Mouse (Mus musculus) activated CD4-positive, CD25-positive, alpha-beta regulatory T cell (primary cell): Measurements from ENCODE around the gene Olfr71. TPM values are rescaled to one million over a fixed set of nuclear protein-coding genes. Genes with fewer than 3 reads are reported as not detected.

Experiments used
- polyA plus RNA-seq, 2 experiments: library from polyadenylated mRNA; unstranded; fragments of 100-300 nt; shearing (Covaris generic); gene quantifications; one replicate each; pipeline ENCODE4 v1.2.1; 2017

Olfr71 gene
- under 1 TPM in 1 of 2 experiments, not detected in 1; 0.18 TPM for polyA plus RNA-seq

DNA sequence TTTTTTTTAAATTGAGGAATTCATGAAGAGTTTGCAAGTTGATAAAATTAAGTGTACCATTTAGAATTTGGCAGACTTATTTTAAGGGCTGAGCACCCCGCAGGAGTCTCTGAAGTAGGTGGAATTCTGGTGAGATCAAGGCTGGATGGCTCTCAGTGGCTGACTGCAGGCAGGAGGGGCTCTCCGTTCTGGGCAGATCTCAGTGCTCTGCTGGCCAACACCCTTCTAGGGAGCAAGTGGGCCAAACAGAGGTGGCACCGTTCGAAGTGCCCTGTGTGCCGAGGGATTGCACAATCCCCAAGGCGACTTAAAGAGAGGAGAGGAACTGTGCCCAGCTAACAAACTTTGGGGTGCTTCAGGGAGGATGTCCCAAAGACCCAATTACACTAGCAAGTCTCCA lies at the start of gene Olfr71:
Gene Olfr71 (minus strand): TSS at position 387 of the 400 bp plus-strand sequence.

DNA sequence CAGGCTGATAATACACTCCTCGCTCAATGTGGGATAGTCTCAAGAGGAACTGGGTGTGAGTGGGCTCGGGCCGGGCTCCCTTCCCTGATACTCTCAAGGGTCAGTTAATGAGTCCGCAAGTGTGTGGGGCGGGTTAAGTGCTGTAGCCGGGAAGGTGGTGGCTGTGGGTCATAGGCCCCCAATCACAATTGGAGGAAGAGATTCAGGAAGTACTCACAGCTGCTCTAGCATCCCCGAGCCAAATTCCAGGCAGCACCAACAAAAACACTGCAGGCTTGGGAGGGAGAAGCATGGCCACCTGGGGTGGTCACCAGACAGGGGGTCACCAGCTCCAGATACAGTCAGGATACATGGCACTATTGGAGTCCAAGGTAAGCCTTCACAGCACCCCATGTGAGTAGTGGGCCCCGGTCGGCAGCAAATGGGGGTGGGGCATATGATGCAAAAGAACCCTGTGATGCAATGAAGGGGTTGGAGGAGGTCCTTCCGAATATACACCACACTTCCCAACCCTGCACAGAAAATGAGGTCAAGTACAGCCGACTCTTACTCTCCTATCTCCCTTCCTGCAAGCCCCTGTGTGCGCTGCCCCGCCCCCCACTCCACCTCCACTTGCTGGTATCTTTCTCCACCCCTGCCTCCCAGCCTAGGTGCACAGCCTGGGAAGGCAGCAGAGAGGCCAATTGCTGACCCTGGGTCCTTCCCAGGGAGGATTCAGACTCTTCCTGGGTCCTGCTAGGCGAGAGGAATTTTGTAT lies 19.9 kb upstream of the Olfr71 start, which contains the start of gene Spaar:
Gene Spaar (plus strand): TSS at position 241 of the 757 bp plus-strand sequence.

GRCm38 (mm10) chr4:43726995-43727394 lies 16.9 kb upstream of the Olfr71 start, which contains the start of gene Hrct1:
Gene Hrct1 (plus strand): TSS chr4:43727188.

DNA sequence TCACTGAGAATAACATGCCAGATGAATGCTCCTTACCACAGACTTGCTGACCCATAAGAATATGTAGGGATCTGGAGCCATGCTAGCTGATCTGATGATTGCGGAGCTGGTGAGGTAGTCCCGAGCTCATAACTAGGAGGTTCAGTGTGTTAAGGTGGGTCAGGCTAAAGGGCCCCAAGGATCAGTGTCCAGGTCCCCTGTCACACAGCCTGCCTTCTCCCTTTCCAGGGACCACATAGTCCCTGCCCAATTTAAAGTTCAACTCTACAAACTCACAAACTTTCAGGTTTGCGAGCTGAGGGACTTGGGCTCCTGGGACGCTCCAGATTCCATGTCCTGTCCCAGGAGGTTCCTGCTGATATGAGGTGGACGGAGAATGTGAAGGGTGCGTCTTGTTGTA lies 9.3 kb downstream of the Olfr71 start, which contains the start of gene Olfr70:
Gene Olfr70 (minus strand): TSS at position 101 of the 400 bp plus-strand sequence.

GRCm38 (mm10) chr4:43668782-43669427 lies 41.1 kb downstream of the Olfr71 start, which contains the start of the genes Tmem8b and Fam221b:
Gene Tmem8b (plus strand): TSS chr4:43668971.
Gene Fam221b (minus strand): TSS chr4:43669145.

GRCm38 (mm10) chr4:43656339-43657109 lies 53.5 kb downstream of the Olfr71 start, which contains the start of gene Hint2:
Gene Hint2 (minus strand): TSS chr4:43656466.

Other genes with a start within 250 kb of the Olfr71 start
- gene Sit1, start 226.5 kb downstream of the Olfr71 start, polyA plus RNA-seq = 100 to 1,000 TPM; 151 to 176 TPM
- gene Ccdc107, start 217.4 kb downstream of the Olfr71 start, polyA plus RNA-seq = 10 to 100 TPM; 60.9 to 85.4 TPM
- gene Arhgef39, start 210.6 kb downstream of the Olfr71 start, polyA plus RNA-seq = 1 to 10 TPM; 5.6 to 6.3 TPM
- under 1 TPM; 0.17 to 0.47 TPM for gene Car9, start 203.3 kb downstream of the Olfr71 start, polyA plus RNA-seq
- gene Tpm2, start 186.5 kb downstream of the Olfr71 start, polyA plus RNA-seq = under 1 TPM in 1 of 2 experiments, not detected in 1; 0.54 TPM
- gene Creb3, start 147.9 kb downstream of the Olfr71 start, polyA plus RNA-seq = 100 to 1,000 TPM in 1 of 2 experiments, 10 to 100 TPM in 1; 88.7 to 118 TPM
- gene Tln1, start 147.6 kb downstream of the Olfr71 start, polyA plus RNA-seq = 100 to 1,000 TPM; 144 to 270 TPM
- gene Rgp1, start 131.5 kb downstream of the Olfr71 start, polyA plus RNA-seq = 10 to 100 TPM; 13.3 to 17.8 TPM
- gene Gba2, start 131.4 kb downstream of the Olfr71 start, polyA plus RNA-seq = 10 to 100 TPM; 33.3 to 39.1 TPM
- gene Msmp, start 125.8 kb downstream of the Olfr71 start, polyA plus RNA-seq = 1 to 10 TPM; 1.2 to 3.1 TPM
- under 1 TPM in 1 of 2 experiments, not detected in 1; 0.18 TPM for gene Npr2, start 78.3 kb downstream of the Olfr71 start, polyA plus RNA-seq
- gene Spag8, start 56.7 kb downstream of the Olfr71 start, polyA plus RNA-seq = under 1 TPM in 1 of 2 experiments, not detected in 1; 0.37 TPM
- 10 to 100 TPM; 57.3 to 78.0 TPM for gene Hint2, start 53.8 kb downstream of the Olfr71 start, polyA plus RNA-seq
- 1 to 10 TPM in 1 of 2 experiments, under 1 TPM in 1; 0.26 to 1.6 TPM for gene Tmem8b, start 41.3 kb downstream of the Olfr71 start, polyA plus RNA-seq
- gene Fam221b, start 41.1 kb downstream of the Olfr71 start, polyA plus RNA-seq = 1 to 10 TPM; 1.2 to 1.3 TPM
- not detected for gene Olfr70, start 9.4 kb downstream of the Olfr71 start, polyA plus RNA-seq
- gene Hrct1, start 16.9 kb upstream of the Olfr71 start, polyA plus RNA-seq = not detected
- gene Spaar, start 19.8 kb upstream of the Olfr71 start, polyA plus RNA-seq = under 1 TPM in 1 of 2 experiments, not detected in 1; 0.22 TPM
- gene Olfr159, start 60.8 kb upstream of the Olfr71 start, polyA plus RNA-seq = not detected
- not detected for gene Olfr156, start 113.6 kb upstream of the Olfr71 start, polyA plus RNA-seq
- under 1 TPM in 1 of 2 experiments, not detected in 1; 0.31 TPM for gene Olfr157, start 129.9 kb upstream of the Olfr71 start, polyA plus RNA-seq
- under 1 TPM in 1 of 2 experiments, not detected in 1; 0.27 TPM for gene Olfr155, start 141.3 kb upstream of the Olfr71 start, polyA plus RNA-seq
- 1 to 10 TPM; 3.2 to 7.0 TPM for gene Reck, start 165.3 kb upstream of the Olfr71 start, polyA plus RNA-seq
- gene Glipr2, start 247.1 kb upstream of the Olfr71 start, polyA plus RNA-seq = 100 to 1,000 TPM; 303 to 427 TPM